Mouse (Mus musculus) forebrain, embryonic 15.5 days (tissue): ENCODE results near the gene Gzmn. TPM values are rescaled to one million over a fixed set of nuclear protein-coding genes. Genes with fewer than 3 reads are reported as not detected.
"Not testable (repeated sequence)": the region's sequence is repeated elsewhere in the genome, so short reads cannot be mapped to it uniquely, and the experiment has no call there.

ENCODE experiments used
- ATAC-seq: fragments of 200-750 bp; cut with Nextera tagmentation; replicated peaks from 2 replicates; pipeline ENCODE4 v1.8.0; 2017; ENCODE audit warnings: mild to moderate bottlenecking, moderate TSS enrichment, moderate library complexity
- H3K27ac ChIP-seq: fragments of 300-500 bp; sonication (generic); replicated peaks from 2 replicates; pipeline ENCODE4 v1.5.1; 2015; ENCODE audit warnings: mild to moderate bottlenecking, inconsistent platforms
- H3K27me3 ChIP-seq: fragments of 300-500 bp; sonication (generic); 2 replicates; pipeline ENCODE4 v1.6.1; 2015; ENCODE audit warnings: inconsistent platforms
- H3K36me3 ChIP-seq: fragments of 300-500 bp; sonication (generic); 2 replicates; pipeline ENCODE4 v1.6.1; 2015; ENCODE audit warnings: mild to moderate bottlenecking, inconsistent platforms
- H3K4me1 ChIP-seq: fragments of 300-500 bp; sonication (generic); 2 replicates; pipeline ENCODE4 v1.6.1; 2015; ENCODE audit warnings: inconsistent platforms
- H3K4me2 ChIP-seq: fragments of 300-500 bp; sonication (generic); replicated peaks from 2 replicates; pipeline ENCODE4 v1.6.1; 2015; ENCODE audit warnings: mild to moderate bottlenecking, inconsistent platforms
- H3K4me3 ChIP-seq: fragments of 300-500 bp; sonication (generic); 2 replicates; pipeline ENCODE4 v1.5.1; 2015; ENCODE audit warnings: mild to moderate bottlenecking, inconsistent platforms
- H3K9ac ChIP-seq: fragments of 300-500 bp; sonication (generic); replicated peaks from 2 replicates; pipeline ENCODE4 v1.6.1; 2015; ENCODE audit warnings: mild to moderate bottlenecking, inconsistent platforms
- H3K9me3 ChIP-seq: fragments of 300-500 bp; sonication (generic); 2 replicates; pipeline ENCODE4 v1.6.1; 2016; ENCODE audit warnings: inconsistent platforms
- WGBS: fragments of 180-500 bp; shearing (Covaris S2); methylation state at CpG from one replicate; pipeline ENCODE4 v1.1.7; 2015; ENCODE audit warnings: mixed read lengths; 5-methylcytosine and 5-hydroxymethylcytosine counted together
- polyA plus RNA-seq: library from polyadenylated mRNA; unstranded; fragments of >200 nt; fragmentation: Nextera tagmentation; extraction: Ambion mirVana; gene quantifications from 2 replicates; pipeline ENCODE4 v1.2.1, GENCODE M21; 2015

Gene Gzmn
- not detected in 2 replicates for polyA plus RNA-seq

DNA sequence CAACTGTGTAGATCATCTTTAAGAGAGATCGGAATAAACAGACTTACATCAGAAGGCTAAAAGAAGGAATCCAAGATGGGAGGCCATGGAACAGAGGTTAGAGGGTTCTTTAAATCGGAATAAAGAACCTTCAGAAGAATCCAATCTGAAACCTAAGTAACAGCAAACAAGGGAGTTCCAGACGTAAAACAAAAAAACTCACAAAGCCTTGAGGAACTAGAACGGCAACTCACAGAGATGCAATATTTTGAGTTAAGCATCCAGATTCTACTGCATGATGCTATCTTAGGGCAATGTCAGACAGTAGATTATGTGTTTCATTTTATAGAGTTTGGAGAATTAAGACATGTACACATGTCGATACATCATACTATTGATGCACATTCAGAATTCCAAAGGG is at the start of gene Gzmn:
Gene Gzmn (minus strand): TSS at position 101 of the 400 bp plus-strand sequence.
- Histone ChIP-seq H3K4me2 (no peak within 1 kb of the TSS), H3K9ac (no peak within 1 kb of the TSS), H3K27ac (no peak within 1 kb of the TSS), H3K4me1 (no peaks in the 10 kb centered on the region), H3K27me3 (no peaks in the 10 kb centered on the region), H3K9me3 (no peaks in the 10 kb centered on the region), H3K36me3 (no peaks in the 10 kb centered on the region), H3K4me3 (no peak within 1 kb of the TSS)
- no peak for ATAC-seq
- WGBS: 88% methylated on average over 5 of the region's 5 CpGs

DNA sequence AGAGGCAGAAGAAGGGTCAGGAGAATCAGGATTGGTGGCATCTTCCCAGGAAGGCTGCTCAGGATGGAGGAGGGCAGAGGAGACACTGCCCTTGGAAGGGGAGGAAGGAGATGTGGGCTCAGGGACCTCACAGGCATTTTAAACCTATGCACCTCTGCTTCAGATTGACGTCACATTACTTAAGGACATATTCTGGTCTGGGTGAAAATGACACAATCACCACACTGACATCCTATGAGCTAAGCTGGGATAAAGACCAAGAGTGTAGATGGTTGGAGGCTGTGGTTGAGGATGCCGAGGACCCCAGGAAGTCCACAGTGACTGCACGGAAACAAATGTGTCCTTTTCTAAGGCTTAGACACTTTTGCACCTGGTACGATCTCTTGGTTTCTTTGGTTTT is 36.9 kb upstream of the Gzmn start, which contains the start of gene Gzmf:
Gene Gzmf (minus strand): TSS at position 101 of the 400 bp plus-strand sequence.
- Histone ChIP-seq H3K4me3 (no peak within 1 kb of the TSS), H3K4me1 (no peaks in the 10 kb centered on the region), H3K9ac (no peak within 1 kb of the TSS), H3K27me3 (no peaks in the 10 kb centered on the region), H3K4me2 (no peak within 1 kb of the TSS), H3K36me3 (no peaks in the 10 kb centered on the region), H3K9me3 (no peaks in the 10 kb centered on the region), H3K27ac (no peak within 1 kb of the TSS)
- ATAC-seq: no peak
- WGBS: 91% methylated on average over 4 of the region's 4 CpGs

DNA sequence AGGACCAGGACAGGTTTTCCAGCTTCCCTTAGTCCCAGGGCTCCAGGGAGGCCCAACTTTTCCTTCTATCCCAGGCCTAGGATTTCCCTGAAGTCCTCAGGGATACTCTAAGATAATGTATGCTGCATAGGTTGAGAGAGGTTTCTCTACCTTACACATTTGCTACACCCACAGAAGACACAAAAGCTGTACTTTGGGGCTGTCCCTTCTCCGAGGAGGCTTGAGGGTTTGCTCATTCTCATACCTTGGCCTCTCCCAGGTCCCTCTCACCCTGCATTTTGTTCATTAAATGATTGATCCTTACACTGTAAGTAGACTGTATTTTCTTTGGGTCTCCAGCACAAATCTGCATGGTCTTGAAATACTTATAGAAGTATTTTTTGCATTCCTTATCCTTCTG is 31.2 kb upstream of the Gzmn start:
- ATAC-seq: no peak
- Histone ChIP-seq H3K9me3 (no peaks in the 10 kb centered on the region), H3K27me3 (no peaks in the 10 kb centered on the region), H3K36me3 (no peaks in the 10 kb centered on the region), H3K9ac (no peak overlapping the region), H3K27ac (no peak overlapping the region), H3K4me1 (no peaks in the 10 kb centered on the region), H3K4me2 (no peak overlapping the region), H3K4me3 (no peak overlapping the region)
- WGBS: 69% methylated on average over 1 of the region's 1 CpGs

DNA sequence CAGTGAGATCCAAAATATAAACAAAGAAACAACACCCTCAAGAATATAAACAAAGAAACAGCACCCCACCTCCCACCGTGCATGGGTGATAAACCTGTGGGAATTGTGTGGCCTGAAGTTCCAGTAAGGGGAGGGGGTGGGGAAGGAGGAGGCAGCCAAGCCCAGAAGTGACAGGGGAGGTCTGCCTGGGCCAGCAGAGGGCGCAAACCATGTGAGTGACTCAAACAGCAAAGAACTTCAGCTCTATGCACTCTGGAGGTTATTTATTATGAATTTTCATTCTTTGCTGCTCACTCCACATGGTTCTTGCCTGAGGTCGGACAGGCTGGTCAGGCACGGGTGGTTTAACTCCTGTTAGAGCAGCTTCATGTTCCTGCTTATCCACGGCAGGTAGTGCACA is 30.6 kb upstream of the Gzmn start:
- not testable (repeated sequence) for H3K27ac ChIP-seq, H3K27me3 ChIP-seq, H3K9ac ChIP-seq, H3K9me3 ChIP-seq, H3K36me3 ChIP-seq, H3K4me3 ChIP-seq, H3K4me1 ChIP-seq, ATAC-seq, H3K4me2 ChIP-seq
- 43% methylated on average over 5 of the region's 5 CpGs for WGBS

DNA sequence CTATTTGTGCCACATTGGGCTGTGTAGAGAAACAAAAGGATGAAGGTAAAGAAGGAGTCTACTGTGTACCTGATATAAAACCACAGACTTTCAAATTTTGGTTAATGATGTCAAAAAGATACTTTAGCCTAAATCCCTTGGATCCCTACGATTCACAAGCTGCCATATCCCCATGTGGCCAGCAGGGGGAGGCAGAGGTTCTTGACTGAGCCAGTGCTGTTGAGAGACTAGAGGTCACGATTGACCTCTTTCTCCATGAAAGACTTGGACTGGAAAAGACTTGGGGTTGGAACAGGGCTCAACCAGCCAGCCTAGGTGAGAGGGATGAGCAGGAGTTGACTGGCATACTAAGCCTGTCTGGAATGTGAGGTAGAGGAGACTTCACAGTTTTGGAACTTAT is 29.6 kb upstream of the Gzmn start:
- Histone ChIP-seq H3K9me3 (no peaks in the 10 kb centered on the region), H3K27ac (no peak overlapping the region), H3K27me3 (no peaks in the 10 kb centered on the region), H3K4me1 (no peaks in the 10 kb centered on the region), H3K4me3 (no peak overlapping the region), H3K4me2 (no peak overlapping the region), H3K36me3 (no peaks in the 10 kb centered on the region), H3K9ac (no peak overlapping the region)
- WGBS: 9% methylated on average over 2 of the region's 2 CpGs
- ATAC-seq: no peak

DNA sequence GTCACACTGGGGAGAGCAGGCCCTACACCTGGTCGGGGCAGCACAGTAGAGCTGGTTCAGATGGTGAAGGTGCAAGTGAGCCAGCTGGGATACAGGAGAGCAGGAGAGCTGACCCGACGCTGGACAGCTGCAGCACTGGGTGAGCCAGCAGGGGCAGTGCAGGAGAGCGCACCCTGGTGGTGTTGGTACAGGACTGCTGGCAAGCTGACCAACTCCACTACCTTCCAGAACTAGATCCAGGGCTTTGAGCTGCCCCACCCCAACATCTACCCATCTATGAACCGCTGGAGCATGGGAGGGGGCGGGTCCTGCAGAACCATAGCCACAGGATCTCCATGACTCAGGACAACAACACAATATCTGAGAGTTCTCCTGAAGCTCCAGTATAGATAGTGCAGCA is 12.5 kb upstream of the Gzmn start:
- Histone ChIP-seq H3K4me1 (no peaks in the 10 kb centered on the region), H3K27me3 (no peaks in the 10 kb centered on the region), H3K36me3 (no peaks in the 10 kb centered on the region), H3K4me3 (no peak overlapping the region), H3K9me3 (no peaks in the 10 kb centered on the region), H3K9ac (no peak overlapping the region), H3K27ac (no peak overlapping the region), H3K4me2 (no peak overlapping the region)
- ATAC-seq: no peak
- WGBS: 61% methylated on average over 6 of the region's 6 CpGs

DNA sequence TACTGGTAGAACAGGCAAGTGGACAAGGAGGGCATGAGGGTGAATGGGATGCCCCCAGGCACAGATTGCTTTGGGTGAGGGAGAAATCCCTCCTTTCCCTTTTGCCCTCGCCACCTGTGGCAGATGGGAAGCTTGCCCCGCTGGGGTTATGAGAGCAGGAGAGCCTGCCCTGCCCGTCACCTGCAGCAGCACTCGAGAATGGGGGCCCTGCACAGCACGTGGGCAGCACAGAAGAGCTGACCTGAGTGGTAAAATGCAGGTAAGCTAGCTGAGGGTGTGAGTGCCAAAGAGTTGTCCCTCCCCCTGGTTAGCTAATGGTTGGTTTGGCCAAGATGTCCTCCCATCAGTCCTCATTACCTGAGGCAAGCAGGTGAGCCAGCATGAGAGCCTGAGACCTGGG is 12.1 kb upstream of the Gzmn start:
- H3K27ac ChIP-seq: no peak overlapping the region
- H3K4me3 ChIP-seq: no peak overlapping the region
- no peaks in the 10 kb centered on the region for H3K27me3 ChIP-seq
- no peak overlapping the region for H3K4me2 ChIP-seq
- WGBS: 82% methylated on average over 5 of the region's 5 CpGs
- no peaks in the 10 kb centered on the region for H3K4me1 ChIP-seq
- no peaks in the 10 kb centered on the region for H3K36me3 ChIP-seq
- no peak for ATAC-seq
- no peak overlapping the region for H3K9ac ChIP-seq
- no peaks in the 10 kb centered on the region for H3K9me3 ChIP-seq

DNA sequence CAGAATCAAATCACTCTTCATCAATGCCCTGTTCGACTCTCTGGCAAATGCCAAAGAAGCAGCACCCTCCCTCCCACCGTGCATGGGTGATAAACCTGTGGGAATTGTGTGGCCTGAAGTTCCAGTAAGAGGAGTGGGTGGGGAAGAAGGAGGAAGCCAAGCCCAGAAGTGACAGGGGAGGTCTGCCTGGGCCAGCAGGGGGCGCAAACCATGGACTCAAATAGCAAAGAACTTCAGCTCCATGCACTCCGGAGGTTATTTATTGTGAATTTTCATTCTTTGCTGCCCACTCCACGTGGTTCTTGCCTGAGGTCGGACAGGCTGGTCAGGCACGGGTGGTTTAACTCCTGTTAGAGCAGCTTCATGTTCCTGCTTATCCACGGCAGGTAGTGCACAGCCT is 3.3 kb upstream of the Gzmn start:
- not testable (repeated sequence) for H3K4me3 ChIP-seq, H3K9ac ChIP-seq, H3K9me3 ChIP-seq, H3K4me1 ChIP-seq, H3K27ac ChIP-seq, H3K27me3 ChIP-seq, H3K4me2 ChIP-seq, ATAC-seq, H3K36me3 ChIP-seq
- 26% methylated on average over 8 of the region's 8 CpGs for WGBS

DNA sequence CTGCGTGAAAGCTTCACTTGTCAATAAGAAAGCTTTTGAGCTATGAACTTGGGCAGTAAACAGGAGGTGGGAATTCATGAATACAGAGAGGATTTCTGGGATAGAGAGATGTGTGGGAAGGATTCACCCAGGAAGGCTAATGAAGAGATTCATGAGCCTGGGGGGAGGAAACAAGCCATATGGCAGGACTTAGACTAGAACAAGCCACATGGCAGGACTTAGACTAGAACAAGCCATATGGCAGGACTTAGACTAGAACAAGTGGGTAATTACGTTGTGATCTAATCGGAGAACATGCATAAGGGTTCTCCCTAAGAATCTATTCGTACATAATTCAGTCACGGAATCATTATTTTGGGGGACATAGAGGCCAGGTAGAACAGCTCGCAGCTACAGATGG is 1.0 kb downstream of the Gzmn start:
- 92% methylated on average over 6 of the region's 6 CpGs for whole genome bisulfite sequencing
- ATAC-seq: no peak
- Histone ChIP-seq H3K4me2 (no peak overlapping the region), H3K4me1 (no peaks in the 10 kb centered on the region), H3K36me3 (no peaks in the 10 kb centered on the region), H3K9me3 (no peaks in the 10 kb centered on the region), H3K9ac (no peak overlapping the region), H3K27me3 (no peaks in the 10 kb centered on the region), H3K27ac (no peak overlapping the region), H3K4me3 (no peak overlapping the region)

DNA sequence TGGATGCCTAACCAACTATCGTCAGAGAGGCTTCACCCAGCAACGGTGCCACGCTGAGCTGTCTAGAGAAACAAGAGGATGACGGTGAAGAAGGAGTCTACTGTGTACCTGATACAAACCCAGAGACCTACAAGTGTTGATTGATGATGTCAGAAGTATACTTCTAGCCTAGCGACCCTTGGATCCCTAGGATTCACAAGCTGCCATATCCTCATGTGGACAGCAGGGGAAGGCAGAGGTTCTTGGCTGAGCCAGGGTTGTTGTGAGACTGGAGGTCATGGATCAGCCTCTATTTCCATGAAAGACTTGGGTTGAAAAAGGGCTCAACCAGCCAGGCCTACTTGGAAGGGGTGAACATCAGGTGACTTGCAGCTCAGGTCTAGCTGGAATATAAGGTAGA is 1.7 kb downstream of the Gzmn start:
- no peaks in the 10 kb centered on the region for H3K36me3 ChIP-seq
- no peak overlapping the region for H3K9ac ChIP-seq
- H3K9me3 ChIP-seq: no peaks in the 10 kb centered on the region
- no peak for ATAC-seq
- H3K27ac ChIP-seq: no peak overlapping the region
- no peaks in the 10 kb centered on the region for H3K27me3 ChIP-seq
- no peak overlapping the region for H3K4me2 ChIP-seq
- no peaks in the 10 kb centered on the region for H3K4me1 ChIP-seq
- no peak overlapping the region for H3K4me3 ChIP-seq
- WGBS: 93% methylated on average over 5 of the region's 5 CpGs

DNA sequence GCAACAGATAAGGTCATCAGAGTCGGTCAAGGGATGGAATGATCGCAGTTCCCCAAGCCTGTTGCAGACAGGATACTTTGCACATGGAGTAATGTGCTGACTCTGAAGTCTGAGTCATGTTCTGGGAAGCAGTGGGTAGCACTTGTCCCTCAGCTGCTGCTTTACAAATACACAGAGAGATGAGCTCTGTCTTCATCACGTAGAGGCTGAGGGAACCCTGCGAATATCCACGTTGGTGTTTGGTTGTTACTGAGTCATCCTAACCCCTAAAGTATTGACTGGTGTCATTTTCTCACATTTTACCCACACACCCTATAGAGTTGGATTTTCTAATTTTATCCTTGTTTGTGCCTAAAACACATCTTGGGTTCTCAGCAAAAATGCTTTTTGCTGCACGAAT is 6.4 kb downstream of the Gzmn start:
- 90% methylated on average over 6 of the region's 6 CpGs for WGBS

DNA sequence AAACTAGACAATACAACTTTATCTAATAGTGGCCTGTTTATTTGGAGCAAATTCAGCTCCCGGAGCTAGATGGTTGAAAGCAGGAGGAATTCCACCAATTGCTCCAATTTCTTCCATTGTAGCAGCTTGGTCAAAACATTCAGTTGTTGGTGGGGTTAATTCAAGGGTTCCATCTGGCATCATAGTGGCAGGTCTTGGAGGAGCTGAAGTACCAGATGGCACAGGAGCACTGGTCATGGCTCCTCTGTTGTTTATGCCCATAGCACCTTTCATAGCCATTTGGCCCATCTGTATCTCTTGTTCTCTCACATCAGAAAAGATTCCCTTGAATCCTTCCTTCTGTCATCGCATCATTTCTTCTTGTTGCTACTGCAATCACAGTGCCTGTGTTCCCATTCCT is 12.3 kb downstream of the Gzmn start:
- ATAC-seq: no peak
- Histone ChIP-seq H3K4me3 (no peak overlapping the region), H3K9me3 (no peaks in the 10 kb centered on the region), H3K36me3 (no peaks in the 10 kb centered on the region), H3K27me3 (no peaks in the 10 kb centered on the region), H3K9ac (no peak overlapping the region), H3K4me1 (no peaks in the 10 kb centered on the region), H3K4me2 (no peak overlapping the region), H3K27ac (no peak overlapping the region)
- WGBS: 77% methylated on average over 2 of the region's 2 CpGs

More for the DNA sequence above, 6.4 kb downstream of the Gzmn start:
- Histone ChIP-seq H3K9ac (no peak overlapping the region), H3K4me3 (no peak overlapping the region), H3K36me3 (no peaks in the 10 kb centered on the region), H3K27ac (no peak overlapping the region), H3K9me3 (no peaks in the 10 kb centered on the region), H3K4me1 (no peaks in the 10 kb centered on the region), H3K4me2 (no peak overlapping the region), H3K27me3 (no peaks in the 10 kb centered on the region)
- no peak for ATAC-seq

DNA sequence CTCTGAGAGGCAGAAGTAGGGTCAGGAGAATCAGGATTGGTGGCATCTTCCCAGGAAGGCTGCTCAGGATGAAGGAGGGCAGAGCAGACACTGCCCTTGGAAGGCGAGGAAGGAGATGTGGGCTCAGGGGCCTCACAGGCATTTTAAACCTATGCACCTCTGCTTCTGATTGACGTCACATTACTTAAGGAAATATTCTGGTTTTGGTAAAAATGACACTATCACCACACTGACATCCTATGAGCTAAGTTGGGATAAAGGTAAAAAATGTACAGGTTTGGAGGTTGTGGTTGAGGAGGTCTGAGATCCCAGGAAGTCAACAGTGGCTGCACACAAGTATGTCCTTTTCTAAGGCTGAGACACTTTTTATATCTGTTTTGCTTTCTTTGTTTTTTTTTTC is 14.9 kb downstream of the Gzmn start, which contains the start of gene Gzmg:
Gene Gzmg (minus strand): TSS at position 101 of the 400 bp plus-strand sequence.
- H3K4me2 ChIP-seq, H3K9ac ChIP-seq, H3K4me3 ChIP-seq, H3K9me3 ChIP-seq, H3K27ac ChIP-seq, H3K36me3 ChIP-seq, H3K27me3 ChIP-seq, H3K4me1 ChIP-seq, ATAC-seq: not testable (repeated sequence)
- 90% methylated on average over 2 of the region's 2 CpGs for WGBS
